Mouse (Mus musculus) kidney, adult 18-20 months (tissue): ENCODE measurements at regions not wholly inside any gene's neighbourhood (a gene's known extent, or its start where the extent isn't known, plus 50 kb on each side); places are given as distances from the start of the nearest gene placed in this dataset.
"Not testable (repeated sequence)": the region's sequence is repeated elsewhere in the genome, so short reads cannot be mapped to it uniquely, and the experiment has no call there.

Experiments
- DNase-seq: peaks from one replicate; pipeline ENCODE4 v3.0.0; 2021

DNA sequence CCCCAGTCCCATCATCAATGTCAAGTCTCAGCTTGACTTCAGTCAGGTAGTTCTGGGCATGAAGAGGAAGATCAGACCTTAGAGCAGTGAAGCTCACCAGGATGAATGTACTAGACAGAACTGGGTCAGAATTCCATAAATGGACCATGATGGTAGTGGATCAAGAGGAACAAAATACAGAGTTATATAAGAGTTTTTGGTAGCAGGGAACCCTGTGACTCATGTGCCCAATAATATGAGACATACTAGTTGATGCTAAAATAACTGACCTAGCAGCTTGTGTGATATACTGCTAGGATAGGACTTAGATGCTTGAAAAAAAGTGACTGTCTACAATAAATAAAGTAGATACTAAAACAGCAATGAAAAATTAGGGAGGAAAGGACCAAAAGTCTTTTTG lies 225.6 kb downstream of the Nuak1 start:
- DNase-seq = no peak

DNA sequence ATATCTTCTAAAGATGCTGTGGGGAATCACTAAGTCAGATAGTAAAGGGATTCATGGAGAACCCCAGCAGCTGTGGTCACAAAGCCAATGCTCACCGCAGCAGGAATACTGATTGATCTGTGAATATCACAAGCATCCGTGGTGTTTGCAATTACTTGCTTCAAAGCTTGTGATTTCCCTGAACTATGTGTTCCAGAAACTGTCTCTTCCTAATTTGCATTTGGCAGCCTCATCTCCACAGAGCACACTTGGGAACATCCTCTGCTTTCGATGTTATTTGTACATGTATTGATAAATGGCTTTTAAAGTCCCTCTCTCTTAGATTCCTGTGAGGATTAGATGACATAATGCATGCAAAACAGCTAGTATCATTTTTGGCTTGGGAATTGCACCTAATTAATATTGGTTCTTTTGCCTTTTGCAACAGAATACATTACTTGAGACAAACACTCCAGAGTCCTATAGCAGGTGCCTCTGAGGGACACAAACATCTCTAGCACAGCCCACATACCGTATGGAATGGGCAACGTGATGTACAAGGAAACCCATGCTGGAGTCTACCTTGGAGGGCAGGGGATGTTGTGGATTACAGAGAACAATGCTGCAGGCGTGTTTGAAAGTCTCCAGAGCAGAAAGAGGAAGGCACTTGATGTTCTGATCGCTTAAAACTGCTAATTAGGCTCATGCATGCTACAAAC lies 211.0 kb downstream of the Nuak1 start:
- no peak for DNase-seq

DNA sequence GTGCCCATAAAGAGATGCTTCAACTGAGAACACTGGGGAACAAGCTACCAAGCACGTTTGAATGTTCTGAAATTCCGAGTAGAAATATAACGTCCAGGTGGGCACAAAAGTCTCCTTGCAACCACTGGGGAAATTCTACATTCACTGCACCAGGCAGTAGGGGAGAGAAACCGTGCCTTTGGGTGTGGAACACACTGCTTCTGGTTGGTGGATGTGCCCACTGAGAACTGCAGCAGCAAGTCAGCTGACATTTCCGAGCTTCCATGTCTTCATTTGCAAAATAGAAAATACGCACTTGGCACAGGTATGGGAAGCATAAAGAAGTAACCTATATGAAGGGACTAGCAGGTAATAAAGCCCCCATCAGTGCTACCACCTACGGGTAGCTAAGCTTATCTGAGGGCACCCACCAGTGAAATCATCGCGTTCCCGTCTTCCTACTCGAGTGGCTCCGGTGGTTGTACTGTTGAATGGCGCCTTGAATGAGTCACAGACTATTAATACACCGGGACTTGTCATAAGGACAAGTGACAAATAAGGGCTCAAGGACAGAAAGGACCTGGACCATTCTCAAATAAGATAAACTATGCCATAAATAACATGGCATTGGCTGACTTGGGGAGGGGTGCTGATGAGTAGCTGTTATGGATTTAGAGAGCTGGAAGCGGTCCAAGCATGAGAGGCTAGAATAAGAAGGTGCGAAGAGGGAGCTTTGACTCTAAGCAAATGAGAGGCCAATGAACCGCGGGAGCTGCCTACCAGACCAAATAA lies 210.2 kb downstream of the Nuak1 start:
- DNase-seq = no peak

DNA sequence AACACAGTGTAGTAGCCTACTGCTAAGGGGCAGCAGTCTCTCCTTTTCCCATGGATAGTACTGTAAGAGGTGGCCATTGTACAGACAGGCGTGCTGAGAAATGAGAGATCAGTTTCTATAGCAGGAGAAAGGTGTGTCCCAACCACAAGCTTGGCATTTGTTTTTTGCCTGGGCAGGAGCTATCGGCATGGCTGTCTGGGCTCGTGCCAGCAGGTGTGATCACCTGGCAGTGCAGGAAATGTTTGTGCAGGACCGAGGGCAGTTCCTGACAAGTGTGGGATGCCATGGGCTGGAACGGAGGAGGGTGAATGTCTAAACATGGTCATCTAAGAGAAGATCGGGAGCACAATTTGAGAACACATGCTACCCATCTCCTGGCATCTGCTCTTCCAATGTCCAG lies 205.4 kb downstream of the Nuak1 start:
- no peak for DNase-seq

DNA sequence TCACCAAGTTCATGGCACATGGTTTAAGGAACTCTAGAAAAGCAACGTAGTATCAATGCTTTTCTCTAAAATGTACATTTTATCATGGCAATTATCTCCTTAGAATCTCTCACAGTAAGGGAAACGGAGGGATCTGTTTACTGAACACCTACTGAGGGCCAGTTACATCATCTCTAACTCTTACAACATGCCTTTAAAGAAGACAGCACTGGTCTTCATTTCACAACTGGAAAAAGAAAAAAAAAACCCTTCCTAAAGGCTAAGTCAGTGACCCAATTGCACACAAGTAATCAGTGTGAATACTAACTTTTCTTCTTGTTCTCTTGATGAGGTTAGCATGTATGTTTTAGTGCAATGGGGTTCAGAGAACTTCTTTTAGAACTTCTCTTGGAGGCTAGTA lies 204.2 kb downstream of the Nuak1 start:
- no peak for DNase-seq

DNA sequence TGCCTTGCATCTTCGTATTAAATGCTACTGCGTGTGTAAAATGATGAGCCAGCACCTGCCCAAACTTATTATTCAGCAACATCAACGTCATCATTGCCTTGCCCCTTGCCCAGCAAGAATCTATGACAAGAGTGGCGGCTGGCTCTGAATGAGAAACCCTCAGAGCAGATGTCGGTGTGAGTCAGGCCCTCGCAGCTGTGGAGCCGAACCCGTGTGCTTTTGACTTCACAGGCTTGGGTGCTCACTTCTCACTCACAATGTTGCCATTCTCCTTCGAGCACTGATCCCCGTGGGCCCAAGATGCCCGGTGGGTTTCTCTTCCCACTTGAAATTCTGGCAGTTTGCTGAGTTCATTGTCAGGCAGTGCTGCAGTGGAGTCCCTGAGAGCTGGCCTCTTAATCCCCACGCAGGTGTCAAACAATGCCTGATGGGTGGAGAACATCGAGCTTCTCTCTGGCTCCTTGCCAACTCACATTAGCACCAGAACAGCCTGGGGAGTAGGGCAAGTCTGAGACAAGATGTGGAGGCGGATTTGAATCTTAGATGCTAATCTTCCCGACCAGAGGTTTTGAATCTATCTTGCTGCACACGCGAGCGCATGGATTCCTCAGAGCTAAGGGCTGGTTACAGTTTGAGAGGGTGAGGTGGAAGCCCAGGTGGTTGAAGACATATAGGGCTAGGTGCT lies 202.0 kb downstream of the Nuak1 start:
- DNase-seq = no peak

DNA sequence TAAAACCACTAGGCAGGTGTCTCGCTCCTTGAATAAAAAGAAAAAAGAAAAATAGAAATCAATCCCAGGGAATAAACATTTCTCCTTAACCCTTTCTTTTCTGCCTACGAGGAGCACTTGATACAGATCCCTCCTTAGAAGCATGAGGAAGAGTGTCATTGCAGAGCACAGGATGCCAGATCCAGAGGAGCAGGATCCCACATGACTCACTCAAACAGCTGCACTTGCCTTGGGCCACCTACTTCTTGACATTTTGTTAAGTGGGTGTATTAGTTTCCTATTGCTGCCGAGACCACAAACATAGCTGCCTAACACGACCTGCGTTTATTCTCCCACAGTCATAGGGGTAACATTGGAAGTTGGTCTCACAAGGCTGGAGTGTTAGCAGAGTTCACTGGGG lies 197.1 kb downstream of the Nuak1 start:
- no peak for DNase-seq

DNA sequence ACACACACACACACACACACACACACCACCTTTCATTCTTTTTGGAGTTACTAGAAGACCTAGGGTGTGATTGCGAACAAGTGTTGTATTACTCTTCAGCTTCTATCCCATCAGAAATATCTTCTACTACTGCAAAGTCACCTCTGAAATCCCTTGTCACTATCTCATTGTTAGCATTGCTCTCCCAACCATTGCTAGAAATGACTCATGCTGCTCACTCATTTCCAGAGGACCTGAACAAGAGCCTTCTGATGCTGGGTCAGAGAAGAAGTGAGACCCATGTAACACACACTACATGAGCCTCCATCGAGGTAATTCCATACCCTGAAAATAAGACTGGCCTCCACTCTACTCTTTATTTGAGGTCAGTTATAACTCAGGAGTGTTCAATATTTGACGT lies 191.1 kb downstream of the Nuak1 start:
- no peak for DNase-seq

DNA sequence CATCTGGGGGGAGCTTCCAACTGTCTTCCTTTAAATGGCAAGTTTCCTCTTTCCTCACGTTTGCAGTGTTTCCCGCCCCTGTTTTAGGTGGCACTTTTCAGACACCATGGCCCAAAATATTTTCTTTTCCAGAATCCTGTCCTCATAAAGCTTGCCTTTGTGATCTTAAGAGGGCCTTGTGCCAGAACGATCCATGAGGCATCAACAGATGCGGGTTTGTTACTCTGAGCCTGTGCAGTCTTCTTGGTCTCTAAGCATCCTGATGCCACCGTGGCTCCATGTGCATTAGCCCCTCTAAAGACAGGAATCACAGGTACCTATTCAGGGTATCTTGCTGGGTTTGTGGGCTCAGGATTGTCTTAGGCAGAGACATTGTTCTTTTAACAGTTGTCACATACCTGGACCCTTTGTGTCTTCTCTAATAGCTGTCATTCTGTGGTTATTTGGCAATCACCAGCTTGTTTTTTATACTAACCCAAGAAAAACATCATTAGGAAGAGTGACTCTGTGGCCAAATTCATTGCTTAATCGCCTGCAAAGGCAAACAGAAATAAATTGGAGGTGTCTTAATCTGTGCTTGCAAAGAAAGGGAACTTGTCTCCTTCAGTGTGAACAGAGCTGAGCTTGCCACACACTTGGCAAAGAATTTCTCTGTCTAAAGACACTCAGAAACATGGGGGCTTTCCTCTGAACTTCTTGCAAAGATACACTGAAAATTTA lies 179.3 kb downstream of the Nuak1 start:
- DNase-seq = no peak

DNA sequence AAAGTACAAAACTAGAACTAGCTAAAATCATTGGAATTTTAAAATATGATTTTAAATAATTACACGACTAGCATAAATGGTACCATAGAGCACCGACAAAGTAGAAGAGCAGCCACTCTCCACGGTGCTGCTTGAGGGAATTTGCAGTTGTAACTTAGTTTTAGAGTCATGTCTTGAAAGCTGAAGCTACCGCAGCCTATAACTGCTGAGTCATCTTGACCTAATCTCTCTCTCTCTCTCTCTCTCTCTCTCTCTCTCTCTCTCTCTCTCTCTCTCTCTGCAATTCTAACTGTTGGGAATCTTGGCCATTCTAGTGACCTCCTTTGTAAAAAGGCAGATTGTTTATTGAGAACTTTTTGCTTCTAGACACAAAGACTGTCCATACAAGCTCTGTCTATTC lies 177.5 kb downstream of the Nuak1 start:
- no peak for DNase-seq

DNA sequence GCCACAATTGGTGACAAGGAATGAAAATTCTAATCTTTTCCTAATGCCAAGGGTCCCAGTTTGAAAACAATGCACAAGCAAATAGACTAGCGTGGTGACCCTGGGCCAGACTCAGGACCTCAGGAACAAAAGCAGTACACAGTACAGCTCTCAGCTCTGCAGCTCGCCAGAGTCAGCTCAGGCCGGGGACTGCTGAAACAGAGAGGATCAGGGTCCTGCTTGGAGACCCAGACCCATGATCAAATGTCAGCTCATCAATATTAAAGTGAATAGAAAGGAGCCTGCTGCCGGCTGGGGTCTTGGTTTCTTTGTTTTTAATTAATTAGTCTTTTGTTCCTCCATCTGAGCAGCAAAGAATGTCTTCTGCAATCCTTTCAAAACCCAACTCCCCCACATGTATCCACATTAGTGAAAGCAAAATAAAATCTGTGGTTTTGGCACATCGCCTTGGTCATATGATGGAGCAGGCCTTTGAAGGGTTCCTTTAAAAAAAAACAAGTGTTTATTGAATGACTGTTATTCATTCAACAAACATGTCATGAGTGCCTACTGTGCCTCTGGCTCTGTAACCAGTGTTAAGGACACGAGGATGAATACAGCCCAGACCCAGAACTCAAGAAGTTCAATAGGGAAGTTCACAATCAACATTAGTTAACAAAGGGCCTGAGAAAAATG lies 154.4 kb downstream of the Nuak1 start:
- no peak for DNase-seq

DNA sequence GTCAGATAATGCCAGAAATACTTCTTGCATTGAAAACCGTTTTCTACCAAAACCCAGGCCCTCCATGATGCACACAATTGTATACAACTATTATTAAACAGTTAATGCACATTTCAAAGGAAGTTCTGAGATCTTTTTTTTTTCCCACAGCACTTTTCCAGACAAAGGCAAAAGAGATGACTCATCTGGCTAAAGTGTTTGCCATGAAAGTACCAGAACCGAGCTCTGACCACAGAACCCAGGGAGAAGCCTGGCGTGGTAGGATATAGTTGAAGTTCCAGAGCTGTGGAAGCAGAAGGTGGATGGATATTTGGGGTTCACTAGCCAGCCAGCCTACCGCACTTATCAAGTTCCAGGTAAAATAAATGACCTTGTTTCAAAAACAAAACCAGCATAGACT lies 146.0 kb downstream of the Nuak1 start:
- no peak for DNase-seq

DNA sequence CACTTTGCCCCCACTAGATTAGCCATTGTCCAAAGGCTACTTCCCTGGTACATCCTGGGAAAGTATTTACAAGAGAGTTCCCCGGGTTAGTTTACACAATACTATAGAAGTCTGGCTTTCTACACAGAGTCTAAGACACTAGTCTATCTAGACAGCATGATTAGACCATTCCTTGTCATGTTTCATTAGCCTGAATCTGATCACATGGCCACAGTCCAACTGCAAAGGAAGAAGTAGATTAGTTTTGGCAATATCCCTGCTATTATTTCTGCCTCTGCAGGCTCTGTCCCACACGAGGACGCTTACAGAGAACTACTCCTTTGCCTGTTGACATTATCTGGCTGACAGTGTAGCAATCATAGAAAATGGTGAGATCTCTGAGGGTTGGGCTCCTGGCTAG lies 144.2 kb downstream of the Nuak1 start:
- DNase-seq = no peak

DNA sequence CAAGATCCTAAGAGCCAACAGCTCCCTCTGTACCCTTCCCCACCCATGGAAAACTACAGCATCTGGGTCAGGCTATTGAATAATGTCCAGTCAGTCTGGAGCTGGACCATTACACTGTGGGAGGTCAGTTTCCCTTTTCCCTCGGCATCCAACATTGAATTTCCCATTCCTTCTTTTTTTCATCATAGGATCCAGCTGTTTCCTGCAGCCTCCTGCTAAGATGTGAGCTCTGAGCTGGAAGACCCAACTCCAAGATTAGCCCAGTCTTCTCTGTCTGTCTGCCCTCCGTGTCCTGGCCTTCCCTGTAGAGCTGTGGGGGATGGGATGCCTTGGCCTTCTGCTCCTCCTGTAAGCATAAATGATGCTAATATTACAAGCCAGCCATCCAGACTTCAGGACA lies 138.8 kb downstream of the Nuak1 start:
- no peak for DNase-seq

DNA sequence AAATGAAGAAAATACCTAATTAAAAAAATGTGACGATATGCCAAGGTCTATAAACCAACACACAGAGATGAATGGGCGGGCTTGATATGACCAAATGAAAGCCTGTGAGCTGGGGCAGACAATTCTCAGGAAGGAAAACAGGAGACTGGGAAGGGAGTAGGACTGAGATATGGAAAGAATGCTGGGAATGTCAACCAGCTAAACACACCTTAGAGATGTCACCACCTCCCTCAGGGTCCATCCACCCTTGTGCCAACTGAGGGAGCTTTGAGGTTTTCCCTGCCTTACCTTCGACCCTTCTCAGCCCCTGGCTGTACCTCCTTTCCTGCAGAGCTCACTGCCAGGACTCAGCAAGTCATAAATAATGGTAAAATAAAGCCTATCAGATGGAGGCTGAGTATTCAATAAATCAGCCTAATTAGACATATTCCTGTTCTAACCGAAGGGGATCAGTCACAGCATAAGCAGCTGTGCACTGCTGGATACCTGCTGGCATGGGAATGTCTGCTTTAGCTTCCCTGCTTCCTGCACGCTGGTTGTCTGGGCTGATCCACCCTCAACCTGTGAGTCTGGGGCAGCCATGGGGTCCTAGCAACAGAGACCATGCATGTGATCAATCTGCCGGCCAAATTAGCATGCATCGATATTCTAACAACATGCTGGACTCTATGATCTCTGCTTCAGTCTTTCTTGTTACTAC lies 137.4 kb downstream of the Nuak1 start:
- no peak for DNase-seq

DNA sequence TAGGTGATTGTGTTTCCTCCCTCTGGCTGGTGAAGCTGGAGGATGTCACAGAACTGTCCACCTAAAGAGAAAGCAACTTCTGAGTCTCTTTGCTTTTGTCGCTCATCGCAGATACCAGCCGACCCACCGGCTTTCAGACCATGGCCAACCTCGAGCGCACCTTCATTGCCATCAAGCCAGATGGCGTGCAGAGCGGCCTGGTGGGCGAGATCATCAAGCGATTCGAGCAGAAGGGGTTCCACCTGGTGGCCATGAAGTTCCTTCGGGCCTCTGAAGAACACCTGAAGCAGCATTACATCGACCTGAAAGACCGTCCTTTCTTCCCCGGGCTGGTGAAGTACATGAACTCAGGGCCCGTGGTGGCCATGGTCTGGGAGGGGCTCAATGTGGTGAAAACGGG lies 131.7 kb downstream of the Nuak1 start:
- DNase-seq = not testable (repeated sequence)

DNA sequence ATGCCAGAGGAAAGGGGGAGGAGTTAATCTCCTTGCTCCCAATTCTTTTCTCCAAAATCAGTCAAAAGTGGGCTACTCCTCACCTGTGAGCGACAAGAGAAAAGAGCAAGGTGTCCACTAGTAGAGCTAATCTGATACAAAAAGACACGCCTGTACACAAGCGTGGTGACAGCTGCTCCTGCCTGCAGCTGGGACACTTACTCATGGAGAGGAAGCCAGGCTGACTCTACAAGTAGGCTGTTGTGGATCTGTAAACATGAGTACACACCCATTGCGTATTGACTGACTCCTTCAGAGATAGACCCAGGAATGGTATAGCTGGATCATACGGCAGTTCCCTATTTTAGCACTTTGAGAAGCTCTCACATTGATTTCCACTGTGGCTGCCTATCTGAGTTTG lies 129.7 kb downstream of the Nuak1 start:
- DNase-seq = no peak

DNA sequence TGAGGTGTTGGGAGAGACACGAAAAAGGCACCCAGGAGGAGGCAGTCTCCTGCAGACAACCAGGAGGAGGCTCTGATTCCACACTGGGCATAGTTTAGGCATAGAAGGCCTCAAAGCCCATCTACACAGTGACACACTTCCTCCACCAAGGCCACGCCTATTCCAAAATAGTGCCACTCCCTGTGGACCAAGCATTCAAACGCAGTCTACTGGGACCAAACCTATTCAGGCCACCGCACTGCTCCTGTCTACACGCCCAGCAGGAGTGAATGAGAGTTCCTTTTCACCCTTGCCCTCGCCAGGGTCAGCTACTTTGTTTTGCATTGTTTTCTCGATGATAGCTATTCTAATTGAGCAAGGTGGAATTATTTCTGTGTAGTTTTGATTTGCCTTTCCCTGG lies 127.7 kb downstream of the Nuak1 start:
- DNase-seq = no peak

DNA sequence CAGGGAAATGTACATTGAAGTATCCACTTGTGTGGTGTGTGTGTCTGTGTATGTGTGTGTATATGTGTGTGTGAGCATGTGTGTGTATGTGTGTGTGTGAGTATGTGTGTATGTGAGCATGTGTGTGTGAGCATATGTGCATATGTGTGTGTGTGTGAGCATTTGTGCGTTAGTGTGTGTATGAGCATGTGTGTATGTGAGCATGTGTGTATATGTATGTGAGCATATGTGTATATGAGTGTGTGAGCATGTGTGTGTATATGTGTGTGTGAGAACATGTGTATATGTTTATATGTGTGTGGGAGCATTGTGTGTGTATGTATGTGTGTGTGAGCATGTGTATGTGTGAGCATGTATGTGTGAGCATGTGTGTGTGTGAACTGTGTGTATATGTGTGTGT lies 123.5 kb downstream of the Nuak1 start:
- no peak for DNase-seq

DNA sequence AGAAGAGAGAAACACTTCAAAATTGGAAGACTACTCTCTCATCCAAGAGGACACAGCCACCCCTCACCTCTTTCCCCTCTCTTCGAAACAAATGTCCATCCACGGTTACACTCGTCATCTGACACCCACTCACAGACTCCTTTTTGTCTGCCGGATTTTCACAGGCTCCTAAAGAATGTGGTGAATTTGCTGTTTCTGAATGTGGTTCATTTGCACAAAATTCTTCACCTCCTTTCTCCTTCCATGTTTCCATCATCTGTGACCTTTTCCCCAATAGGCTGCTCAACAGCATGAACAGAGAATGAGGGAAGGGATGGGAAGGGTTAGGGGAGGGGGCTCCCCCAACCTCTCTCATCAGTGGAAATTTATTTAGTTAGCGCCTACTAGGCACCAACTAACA lies 122.4 kb downstream of the Nuak1 start:
- DNase-seq = no peak
